Mouse (Mus musculus) cerebellum, postnatal 25 days (tissue): ENCODE data around the gene Ppard.
A peak's percentile ranks its signal among the peaks of the same experiment; 100 is the strongest.

Source experiments
- DNase-seq, 2 experiments: peaks; one replicate each; pipeline ENCODE4 v3.0.0; 2021; ENCODE audit warnings: mixed read lengths in 2 of 2

The Ppard gene

GRCm38 (mm10) chr17:28287980-28288379, 55.5 kb downstream of the Ppard start:
- DNase-seq, result no peak

GRCm38 (mm10) chr17:28290262-28290661, 57.8 kb downstream of the Ppard start:
- DNase-seq, result peak in 1 of 2 experiments; percentile 54

GRCm38 (mm10) chr17:28290671-28291070, 58.2 kb downstream of the Ppard start:
- no peak for DNase-seq

GRCm38 (mm10) chr17:28291346-28291745, 58.8 kb downstream of the Ppard start:
- DNase-seq, result no peak

GRCm38 (mm10) chr17:28293716-28294115, 61.2 kb downstream of the Ppard start:
- no peak for DNase-seq

- DNase-seq, result no peak
These were observed 62.2 kb downstream of the Ppard start for GRCm38 (mm10) chr17:28294449-28295333.

GRCm38 (mm10) chr17:28298888-28299287, 66.4 kb downstream of the Ppard start:
- no peak for DNase-seq

- no peak for DNase-seq
These were observed 67.3 kb downstream of the Ppard start for GRCm38 (mm10) chr17:28299669-28300320.

GRCm38 (mm10) chr17:28300323-28300722, 67.8 kb downstream of the Ppard start:
- DNase-seq, result peak in 1 of 2 experiments; percentile 48

GRCm38 (mm10) chr17:28300850-28301249, 68.3 kb downstream of the Ppard start:
- DNase-seq, result peak; percentile 43 to 65

GRCm38 (mm10) chr17:28305172-28305571, 72.7 kb downstream of the Ppard start:
- DNase-seq, result no peak

GRCm38 (mm10) chr17:28308297-28309195, 76.0 kb downstream of the Ppard start:
- DNase-seq, result peak; percentile 89 to 95

- no peak for DNase-seq
These were observed 78.3 kb downstream of the Ppard start for GRCm38 (mm10) chr17:28310831-28311230.

GRCm38 (mm10) chr17:28311366-28312132, 79.0 kb downstream of the Ppard start:
- no peak for DNase-seq

GRCm38 (mm10) chr17:28312232-28313211, 80.0 kb downstream of the Ppard start:
- peak; percentile 43 to 54 for DNase-seq

GRCm38 (mm10) chr17:28313212-28313879, 80.8 kb downstream of the Ppard start, which contains the start of gene Fance:
Fance (plus strand) TSS chr17:28313519.
- peak; percentile 92 to 98 for DNase-seq

- DNase-seq, result peak in 1 of 2 experiments; percentile 43
These were observed 81.4 kb downstream of the Ppard start for GRCm38 (mm10) chr17:28313880-28314225.

- DNase-seq, result peak in 1 of 2 experiments; percentile 53
These were observed 83.2 kb downstream of the Ppard start for GRCm38 (mm10) chr17:28315611-28316160.

GRCm38 (mm10) chr17:28316476-28316875, 84.0 kb downstream of the Ppard start:
- DNase-seq, result peak in 1 of 2 experiments; percentile 20

GRCm38 (mm10) chr17:28317091-28317490, 84.6 kb downstream of the Ppard start:
- no peak for DNase-seq
